Mouse (Mus musculus): ENCODE measurements around the gene Cab39l. TPM values are rescaled to one million over a fixed set of nuclear protein-coding genes. Genes with fewer than 3 reads are reported as not detected.

The Cab39l gene
- total RNA-seq, 1 experiment from 2014 or later = 27.5 TPM

- ATAC-seq (replicated peaks; ENCODE audit: low read depth, poor library complexity, severe bottlenecking) = no peak
Measured at GRCm38 (mm10) chr14:59497928-59498327, 57.2 kb downstream of the Cab39l start.

- ATAC-seq (replicated peaks; ENCODE audit: low read depth, poor library complexity, severe bottlenecking) = peak; percentile 58; the same call in 1 of the 2 replicates
Measured at GRCm38 (mm10) chr14:59504831-59505230, 64.1 kb downstream of the Cab39l start.

- ATAC-seq (replicated peaks; ENCODE audit: low read depth, poor library complexity, severe bottlenecking) = no peak
Measured at GRCm38 (mm10) chr14:59506139-59506538, 65.4 kb downstream of the Cab39l start.

- no peak for ATAC-seq (replicated peaks; ENCODE audit: low read depth, poor library complexity, severe bottlenecking)
Measured at GRCm38 (mm10) chr14:59513922-59514444, 73.2 kb downstream of the Cab39l start.

GRCm38 (mm10) chr14:59525843-59526242, 85.1 kb downstream of the Cab39l start:
- ATAC-seq (replicated peaks; ENCODE audit: low read depth, poor library complexity, severe bottlenecking) = no peak

- ATAC-seq (replicated peaks; ENCODE audit: low read depth, poor library complexity, severe bottlenecking) = no peak
Measured at GRCm38 (mm10) chr14:59530801-59531200, 90.0 kb downstream of the Cab39l start.

- ATAC-seq (replicated peaks; ENCODE audit: low read depth, poor library complexity, severe bottlenecking) = no peak
Measured at GRCm38 (mm10) chr14:59532986-59533385, 92.2 kb downstream of the Cab39l start.

- ATAC-seq (replicated peaks; ENCODE audit: low read depth, poor library complexity, severe bottlenecking) = no peak
Measured at GRCm38 (mm10) chr14:59533908-59534307, 93.1 kb downstream of the Cab39l start.

- no peak for ATAC-seq (replicated peaks; ENCODE audit: low read depth, poor library complexity, severe bottlenecking)
Measured at GRCm38 (mm10) chr14:59537829-59538432, 97.2 kb downstream of the Cab39l start.

GRCm38 (mm10) chr14:59540230-59540629, 99.5 kb downstream of the Cab39l start:
- ATAC-seq (replicated peaks; ENCODE audit: low read depth, poor library complexity, severe bottlenecking) = no peak

- ATAC-seq (replicated peaks; ENCODE audit: low read depth, poor library complexity, severe bottlenecking) = no peak
Measured at GRCm38 (mm10) chr14:59540761-59541160, 100.0 kb downstream of the Cab39l start.

GRCm38 (mm10) chr14:59543158-59543826, 102.5 kb downstream of the Cab39l start:
- ATAC-seq (replicated peaks; ENCODE audit: low read depth, poor library complexity, severe bottlenecking) = no peak

- ATAC-seq (replicated peaks; ENCODE audit: low read depth, poor library complexity, severe bottlenecking) = no peak
Measured at GRCm38 (mm10) chr14:59543956-59544355, 103.2 kb downstream of the Cab39l start.

- no peak for ATAC-seq (replicated peaks; ENCODE audit: low read depth, poor library complexity, severe bottlenecking)
Measured at GRCm38 (mm10) chr14:59546162-59546880, 105.5 kb downstream of the Cab39l start.

GRCm38 (mm10) chr14:59547530-59547929, 106.8 kb downstream of the Cab39l start:
- ATAC-seq (replicated peaks; ENCODE audit: low read depth, poor library complexity, severe bottlenecking) = no peak

- no peak for ATAC-seq (replicated peaks; ENCODE audit: low read depth, poor library complexity, severe bottlenecking)
Measured at GRCm38 (mm10) chr14:59548532-59548931, 107.8 kb downstream of the Cab39l start.

GRCm38 (mm10) chr14:59549106-59549505, 108.3 kb downstream of the Cab39l start:
- ATAC-seq (replicated peaks; ENCODE audit: low read depth, poor library complexity, severe bottlenecking) = no peak

- no peak for ATAC-seq (replicated peaks; ENCODE audit: low read depth, poor library complexity, severe bottlenecking)
Measured at GRCm38 (mm10) chr14:59550841-59551240, 110.1 kb downstream of the Cab39l start.

- no peak for ATAC-seq (replicated peaks; ENCODE audit: low read depth, poor library complexity, severe bottlenecking)
Measured at GRCm38 (mm10) chr14:59551956-59552355, 111.2 kb downstream of the Cab39l start.

- no peak for ATAC-seq (replicated peaks; ENCODE audit: low read depth, poor library complexity, severe bottlenecking)
Measured at GRCm38 (mm10) chr14:59554025-59554424, 113.3 kb downstream of the Cab39l start.

GRCm38 (mm10) chr14:59555018-59555417, 114.2 kb downstream of the Cab39l start:
- ATAC-seq (replicated peaks; ENCODE audit: low read depth, poor library complexity, severe bottlenecking) = peak; percentile 37; the same call in 1 of the 2 replicates
